Mouse (Mus musculus) forebrain, postnatal 0 days (tissue): ENCODE measurements at regions not wholly inside any gene's neighbourhood (a gene's known extent, or its start where the extent isn't known, plus 50 kb on each side); places are given as distances from the start of the nearest gene placed in this dataset.

Experiments
- ATAC-seq: fragments of 200-750 bp; cut with Nextera tagmentation; 2 replicates; pipeline ENCODE4 v1.8.0; 2017; ENCODE audit warnings: mild to moderate bottlenecking, moderate library complexity
- DNase-seq: peaks from one replicate; pipeline ENCODE4 v3.0.0-alpha.2; 2015
- H3K27ac ChIP-seq: fragments of 300-500 bp; sonication (generic); 2 replicates; pipeline ENCODE4 v1.5.1; 2014; ENCODE audit warnings: low read depth, mild to moderate bottlenecking, antibody characterized with exemption, low read length, moderate library complexity, mixed read lengths
- H3K27me3 ChIP-seq: fragments of 300-500 bp; sonication (generic); 2 replicates; pipeline ENCODE4 v1.6.1; 2014; ENCODE audit warnings: mild to moderate bottlenecking, low read length, mixed read lengths; ENCODE audit not compliant: insufficient read depth
- H3K36me3 ChIP-seq: fragments of 300-500 bp; sonication (generic); 2 replicates; pipeline ENCODE4 v1.6.1; 2014; ENCODE audit warnings: mild to moderate bottlenecking, moderate library complexity; ENCODE audit not compliant: insufficient read depth
- H3K4me1 ChIP-seq: fragments of 300-500 bp; sonication (generic); 2 replicates; pipeline ENCODE4 v1.6.1; 2014; ENCODE audit warnings: antibody characterized with exemption; ENCODE audit not compliant: insufficient read depth
- H3K4me2 ChIP-seq: fragments of 300-500 bp; sonication (generic); 2 replicates; pipeline ENCODE4 v1.6.1; 2014; ENCODE audit warnings: low read depth, mild to moderate bottlenecking, moderate library complexity
- H3K4me3 ChIP-seq: fragments of 300-500 bp; sonication (generic); 2 replicates; pipeline ENCODE4 v1.5.1; 2014; ENCODE audit warnings: low read depth, low read length, mixed read lengths
- H3K9ac ChIP-seq: fragments of 300-500 bp; sonication (generic); 2 replicates; pipeline ENCODE4 v1.6.1; 2014; ENCODE audit warnings: mild to moderate bottlenecking
- H3K9me3 ChIP-seq: fragments of 300-500 bp; sonication (generic); 2 replicates; pipeline ENCODE4 v1.6.1; 2016; ENCODE audit warnings: low read length
- CTCF ChIP-seq: sonication (generic); IDR thresholded peaks from 2 replicates; pipeline ENCODE4 v1.5.1; 2016; ENCODE audit warnings: antibody characterized with exemption, control low read depth, low read depth
- WGBS: fragments of 180-500 bp; shearing (Covaris S2); extraction: QIAGEN DNeasy Blood & Tissue Kit; methylation state at CpG from one replicate; pipeline ENCODE4 v1.1.7; 2014; 5-methylcytosine and 5-hydroxymethylcytosine counted together

DNA sequence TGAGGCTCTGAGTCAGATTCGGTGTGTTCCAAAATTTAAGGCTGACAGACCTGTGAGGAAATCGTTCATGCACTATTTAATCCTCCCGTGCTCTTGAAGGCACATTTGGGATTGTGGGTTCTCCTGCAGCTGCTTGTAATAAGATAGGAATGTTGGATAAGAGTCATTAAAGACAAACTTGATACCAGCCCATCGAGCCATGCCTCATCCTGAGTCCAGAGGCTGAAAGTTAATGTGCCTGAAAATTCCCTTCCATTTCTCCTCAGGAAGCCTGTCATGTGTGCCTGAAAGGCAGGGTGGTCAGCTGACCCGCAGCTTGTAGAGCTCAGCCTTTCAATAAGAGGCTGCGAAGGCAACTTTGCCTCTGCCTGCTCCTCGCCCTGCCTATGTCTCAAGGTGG lies 113.4 kb upstream of the Ranbp3l start:
- no peaks in the 10 kb centered on the region for H3K9me3 ChIP-seq
- 82% methylated on average over 7 of the region's 7 CpGs for WGBS
- ATAC-seq, result no peak
- no peak overlapping the region for H3K4me3 ChIP-seq
- no peak for DNase-seq
- no peak overlapping the region for H3K27ac ChIP-seq
- no peak for TF ChIP-seq CTCF
- no peaks in the 10 kb centered on the region for H3K27me3 ChIP-seq
- no peak overlapping the region for H3K4me2 ChIP-seq
- H3K4me1 ChIP-seq, result no peaks in the 10 kb centered on the region
- H3K36me3 ChIP-seq, result no peaks in the 10 kb centered on the region
- H3K9ac ChIP-seq, result no peak overlapping the region

GRCm38 (mm10) chr15:8850996-8851395 lies 116.8 kb upstream of the Ranbp3l start:
- no peaks in the 10 kb centered on the region for H3K27me3 ChIP-seq
- ATAC-seq (no peak), DNase-seq (no peak)
- H3K4me1 ChIP-seq, result no peaks in the 10 kb centered on the region
- H3K9me3 ChIP-seq, result no peaks in the 10 kb centered on the region
- H3K9ac ChIP-seq, result no peak overlapping the region
- H3K36me3 ChIP-seq, result no peaks in the 10 kb centered on the region
- no peak overlapping the region for H3K4me2 ChIP-seq
- no peak for TF ChIP-seq CTCF
- no peak overlapping the region for H3K27ac ChIP-seq
- no peak overlapping the region for H3K4me3 ChIP-seq
- WGBS, result 92% methylated on average over 1 of the region's 1 CpGs

DNA sequence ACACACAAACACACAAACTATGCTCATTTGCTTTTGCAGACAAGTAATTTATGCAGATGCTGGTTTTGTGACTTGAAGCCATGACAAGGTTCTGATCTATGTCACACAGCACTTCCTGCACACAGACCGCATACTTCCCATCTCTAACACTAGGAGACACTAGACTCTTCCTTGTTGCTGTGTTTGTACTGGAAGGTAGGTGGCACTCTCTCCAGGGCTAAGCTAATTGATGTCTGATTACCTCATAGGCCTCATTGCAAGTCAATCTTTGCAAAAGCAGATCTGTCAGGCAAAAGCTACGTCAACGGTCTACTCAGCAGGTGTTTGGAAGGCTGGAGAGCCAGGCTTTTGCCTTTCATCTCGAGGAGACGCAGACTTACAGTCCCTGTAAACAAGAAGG lies 118.3 kb upstream of the Ranbp3l start:
- H3K27me3 ChIP-seq, result no peaks in the 10 kb centered on the region
- H3K9ac ChIP-seq, result no peak overlapping the region
- DNase-seq (no peak), ATAC-seq (peak; percentile 38)
- H3K27ac ChIP-seq, result no peak overlapping the region
- H3K4me2 ChIP-seq, result no peak overlapping the region
- no peaks in the 10 kb centered on the region for H3K9me3 ChIP-seq
- 56% methylated on average over 5 of the region's 5 CpGs for WGBS
- H3K36me3 ChIP-seq, result no peaks in the 10 kb centered on the region
- peak; percentile 66 for TF ChIP-seq CTCF
- H3K4me1 ChIP-seq, result no peaks in the 10 kb centered on the region
- no peak overlapping the region for H3K4me3 ChIP-seq

DNA sequence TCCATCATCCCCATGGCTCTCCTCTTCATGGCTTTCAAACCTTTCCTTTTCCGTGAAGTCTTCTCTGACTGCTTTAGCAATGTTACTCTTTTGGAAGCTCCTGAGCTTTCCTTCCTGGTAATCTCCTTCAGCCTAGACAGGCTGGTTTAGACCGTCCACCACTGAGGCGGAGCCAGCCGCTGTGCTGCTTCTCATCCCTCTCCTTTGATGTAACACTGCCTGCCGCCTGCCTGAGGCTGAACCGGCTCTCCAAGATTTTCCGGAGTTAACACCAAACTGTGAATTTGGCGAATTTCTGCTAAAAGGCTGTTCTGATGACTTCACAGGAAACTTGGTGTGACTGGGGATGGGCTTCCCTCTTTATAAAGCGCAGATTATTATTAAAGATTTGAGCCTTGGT lies 125.6 kb upstream of the Ranbp3l start:
- H3K4me2 ChIP-seq, result no peak overlapping the region
- TF ChIP-seq CTCF, result no peak
- no peaks in the 10 kb centered on the region for H3K36me3 ChIP-seq
- DNase-seq (no peak), ATAC-seq (no peak)
- WGBS, result 61% methylated on average over 9 of the region's 9 CpGs
- no peak overlapping the region for H3K4me3 ChIP-seq
- H3K9ac ChIP-seq, result no peak overlapping the region
- H3K4me1 ChIP-seq, result no peaks in the 10 kb centered on the region
- no peaks in the 10 kb centered on the region for H3K27me3 ChIP-seq
- H3K9me3 ChIP-seq, result no peaks in the 10 kb centered on the region
- H3K27ac ChIP-seq, result no peak overlapping the region

GRCm38 (mm10) chr15:8839462-8839861 lies 128.3 kb upstream of the Ranbp3l start:
- H3K4me3 ChIP-seq, result no peak overlapping the region
- ATAC-seq, result no peak
- no peaks in the 10 kb centered on the region for H3K9me3 ChIP-seq
- no peaks in the 10 kb centered on the region for H3K4me1 ChIP-seq
- no peak for DNase-seq
- WGBS, result 61% methylated on average over 1 of the region's 1 CpGs
- H3K4me2 ChIP-seq, result no peak overlapping the region
- TF ChIP-seq CTCF, result no peak
- H3K27me3 ChIP-seq, result no peaks in the 10 kb centered on the region
- H3K9ac ChIP-seq, result no peak overlapping the region
- no peak overlapping the region for H3K27ac ChIP-seq
- H3K36me3 ChIP-seq, result no peaks in the 10 kb centered on the region

GRCm38 (mm10) chr15:8834151-8834550 lies 123.6 kb upstream of the Slc1a3 start:
- Histone ChIP-seq H3K4me2 (no peak overlapping the region), H3K4me1 (no peaks in the 10 kb centered on the region), H3K27me3 (no peaks in the 10 kb centered on the region), H3K9me3 (no peaks in the 10 kb centered on the region), H3K9ac (no peak overlapping the region), H3K27ac (no peak overlapping the region), H3K4me3 (no peak overlapping the region), H3K36me3 (no peaks in the 10 kb centered on the region)
- no peak for ATAC-seq
- DNase-seq, result no peak
- 84% methylated on average over 4 of the region's 4 CpGs for WGBS
- no peak for TF ChIP-seq CTCF

DNA sequence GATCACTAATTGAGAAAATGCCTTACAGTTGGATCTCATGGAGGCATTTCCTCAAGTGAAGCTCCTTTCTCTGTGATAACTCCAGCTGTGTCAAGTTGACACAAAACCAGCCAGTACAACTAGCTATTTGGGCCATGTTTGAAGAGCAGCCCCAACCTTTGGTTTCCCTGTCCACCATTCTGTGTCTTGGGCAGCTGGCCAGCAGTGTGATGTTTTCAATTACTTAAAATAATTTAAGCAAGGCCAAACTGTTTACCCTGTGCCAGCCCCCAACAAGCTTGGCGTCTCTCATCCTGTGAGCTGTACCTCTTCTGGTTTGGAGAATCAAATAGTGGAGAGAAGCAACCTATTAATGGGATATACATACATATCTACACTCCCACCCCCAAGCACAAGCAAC lies 122.4 kb upstream of the Slc1a3 start:
- no peak overlapping the region for H3K4me3 ChIP-seq
- DNase-seq, result no peak
- no peak for ATAC-seq
- no peaks in the 10 kb centered on the region for H3K4me1 ChIP-seq
- no peaks in the 10 kb centered on the region for H3K36me3 ChIP-seq
- no peak for TF ChIP-seq CTCF
- H3K9ac ChIP-seq, result no peak overlapping the region
- H3K4me2 ChIP-seq, result no peak overlapping the region
- 35% methylated on average over 1 of the region's 1 CpGs for WGBS
- H3K27ac ChIP-seq, result no peak overlapping the region
- no peaks in the 10 kb centered on the region for H3K27me3 ChIP-seq
- no peaks in the 10 kb centered on the region for H3K9me3 ChIP-seq
